Mouse (Mus musculus) C2C12 (cell line): ENCODE measurements around the gene Gusb.

Experiments
- CTCF ChIP-seq: IDR thresholded peaks from one replicate; pipeline ENCODE4 v1.5.1; 2011; ENCODE audit not compliant: control insufficient read depth, insufficient read depth, insufficient read length
- MAX ChIP-seq: IDR thresholded peaks from one replicate; pipeline ENCODE4 v1.6.1; 2011; ENCODE audit warnings: mild to moderate bottlenecking, control low read depth
- MYOG ChIP-seq: IDR thresholded peaks from one replicate; pipeline ENCODE4 v1.6.1; 2011; ENCODE audit not compliant: control insufficient read depth, insufficient read length; ENCODE audit errors: extremely low read depth
- USF1 ChIP-seq: IDR thresholded peaks from one replicate; pipeline ENCODE4 v1.6.1; 2011; ENCODE audit warnings: low read depth, mild to moderate bottlenecking, control low read depth, moderate library complexity

- no peak for TF ChIP-seq MYOG
- TF ChIP-seq CTCF, result no peak
- no peak for TF ChIP-seq USF1
- no peak for TF ChIP-seq MAX
Measured at GRCm38 (mm10) chr5:129968417-129968816, 34.4 kb downstream of the Gusb start.
